Mouse (Mus musculus) hindbrain, embryonic 13.5 days (tissue): Measurements from ENCODE around the gene Dnah8. TPM values are rescaled to one million over a fixed set of nuclear protein-coding genes. Genes with fewer than 3 reads are reported as not detected.

ENCODE experiments used
- ATAC-seq: fragments of 200-750 bp; cut with Nextera tagmentation; 2 replicates; pipeline ENCODE4 v1.8.0; 2017; ENCODE audit warnings: moderate TSS enrichment; ENCODE audit not compliant: low FRiP score
- H3K27ac ChIP-seq: fragments of 300-500 bp; sonication (generic); 2 replicates; pipeline ENCODE4 v1.5.1; 2015; ENCODE audit warnings: inconsistent platforms, mild to moderate bottlenecking, moderate library complexity
- H3K27me3 ChIP-seq: fragments of 300-500 bp; sonication (generic); 2 replicates; pipeline ENCODE4 v1.6.1; 2015; ENCODE audit warnings: mild to moderate bottlenecking, inconsistent platforms
- H3K36me3 ChIP-seq: fragments of 300-500 bp; sonication (generic); 2 replicates; pipeline ENCODE4 v1.6.1; 2015; ENCODE audit warnings: mild to moderate bottlenecking, inconsistent platforms
- H3K4me1 ChIP-seq: fragments of 300-500 bp; sonication (generic); replicated peaks from 2 replicates; pipeline ENCODE4 v1.6.1; 2015; ENCODE audit warnings: inconsistent platforms
- H3K4me2 ChIP-seq: fragments of 300-500 bp; sonication (generic); 2 replicates; pipeline ENCODE4 v1.6.1; 2015; ENCODE audit warnings: inconsistent platforms, mild to moderate bottlenecking, moderate library complexity
- H3K4me3 ChIP-seq: fragments of 300-500 bp; sonication (generic); 2 replicates; pipeline ENCODE4 v1.5.1; 2015; ENCODE audit warnings: mild to moderate bottlenecking, inconsistent platforms
- H3K9ac ChIP-seq: fragments of 300-500 bp; sonication (generic); 2 replicates; pipeline ENCODE4 v1.6.1; 2015; ENCODE audit warnings: mild to moderate bottlenecking, inconsistent platforms
- H3K9me3 ChIP-seq: fragments of 300-500 bp; sonication (generic); 2 replicates; pipeline ENCODE4 v1.6.1; 2016; ENCODE audit warnings: inconsistent platforms
- WGBS: fragments of 180-500 bp; shearing (Covaris S2); methylation state at CpG from one replicate; pipeline ENCODE4 v1.1.7; 2015; 5-methylcytosine and 5-hydroxymethylcytosine counted together
- polyA plus RNA-seq: library from polyadenylated mRNA; unstranded; fragments of >200 nt; fragmentation: Nextera tagmentation; extraction: Ambion mirVana; gene quantifications from 2 replicates; pipeline ENCODE4 v1.2.1, GENCODE M21; 2015

The Dnah8 gene
- polyA plus RNA-seq, 1 experiment from 2014 or later = 1.3 TPM

GRCm38 (mm10) chr17:30737797-30738196 lies 113.6 kb downstream of the Dnah8 start:
- H3K4me3 ChIP-seq = no peak overlapping the region
- H3K4me1 ChIP-seq = 0 out of 2 replicates have a peak, but pooled peaks cover 5% of the 10 kb centered on the region
- WGBS = 50% methylated on average over 6 of the region's 6 CpGs
- no peak overlapping the region for H3K27ac ChIP-seq
- H3K9ac ChIP-seq = no peak overlapping the region
- no peak for ATAC-seq
- H3K36me3 ChIP-seq = no peaks in the 10 kb centered on the region
- peaks cover 3% of the 10 kb centered on the region; the same call in 1 of the 2 replicates for H3K9me3 ChIP-seq
- H3K27me3 ChIP-seq = no peaks in the 10 kb centered on the region
- H3K4me2 ChIP-seq = no peak overlapping the region

DNA sequence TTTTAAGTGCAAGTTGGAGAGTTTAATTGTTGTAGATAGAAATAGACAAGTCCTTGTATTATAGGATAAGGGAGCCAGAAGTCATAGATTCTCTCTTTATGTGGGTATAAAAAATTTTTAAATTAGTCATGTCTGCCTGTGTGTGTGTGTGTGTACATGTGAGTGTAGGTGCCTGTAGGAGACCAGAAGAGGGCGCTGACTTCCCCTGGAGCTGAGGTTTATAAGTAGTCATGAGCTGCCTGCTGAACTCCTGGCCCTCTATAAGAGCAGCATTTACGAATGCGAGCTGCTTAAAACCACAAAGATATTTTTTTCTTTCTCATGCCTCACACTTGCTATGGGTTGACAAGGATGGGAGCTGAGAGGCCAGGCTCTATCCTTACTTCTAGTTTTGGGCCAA lies 115.6 kb downstream of the Dnah8 start:
- ATAC-seq = no peak

GRCm38 (mm10) chr17:30743947-30744346 lies 119.8 kb downstream of the Dnah8 start:
- H3K4me2 ChIP-seq = no peak overlapping the region
- no peaks in the 10 kb centered on the region for H3K27me3 ChIP-seq
- H3K27ac ChIP-seq = no peak overlapping the region
- H3K4me3 ChIP-seq = no peak overlapping the region
- ATAC-seq = no peak
- H3K9ac ChIP-seq = no peak overlapping the region
- no peaks in the 10 kb centered on the region for H3K9me3 ChIP-seq
- H3K4me1 ChIP-seq = peaks cover 16% of the 10 kb centered on the region
- H3K36me3 ChIP-seq = no peaks in the 10 kb centered on the region
- 77% methylated on average over 3 of the region's 3 CpGs for WGBS

More for the DNA sequence above, 115.6 kb downstream of the Dnah8 start:
- no peak overlapping the region for H3K4me3 ChIP-seq
- 0 out of 2 replicates have a peak, but pooled peaks cover 5% of the 10 kb centered on the region for H3K4me1 ChIP-seq
- no peak overlapping the region for H3K27ac ChIP-seq
- H3K4me2 ChIP-seq = no peak overlapping the region
- no peaks in the 10 kb centered on the region for H3K27me3 ChIP-seq
- H3K9ac ChIP-seq = no peak overlapping the region
- no peaks in the 10 kb centered on the region for H3K36me3 ChIP-seq
- peaks cover 3% of the 10 kb centered on the region; the same call in 1 of the 2 replicates for H3K9me3 ChIP-seq
- 92% methylated on average over 3 of the region's 3 CpGs for WGBS

DNA sequence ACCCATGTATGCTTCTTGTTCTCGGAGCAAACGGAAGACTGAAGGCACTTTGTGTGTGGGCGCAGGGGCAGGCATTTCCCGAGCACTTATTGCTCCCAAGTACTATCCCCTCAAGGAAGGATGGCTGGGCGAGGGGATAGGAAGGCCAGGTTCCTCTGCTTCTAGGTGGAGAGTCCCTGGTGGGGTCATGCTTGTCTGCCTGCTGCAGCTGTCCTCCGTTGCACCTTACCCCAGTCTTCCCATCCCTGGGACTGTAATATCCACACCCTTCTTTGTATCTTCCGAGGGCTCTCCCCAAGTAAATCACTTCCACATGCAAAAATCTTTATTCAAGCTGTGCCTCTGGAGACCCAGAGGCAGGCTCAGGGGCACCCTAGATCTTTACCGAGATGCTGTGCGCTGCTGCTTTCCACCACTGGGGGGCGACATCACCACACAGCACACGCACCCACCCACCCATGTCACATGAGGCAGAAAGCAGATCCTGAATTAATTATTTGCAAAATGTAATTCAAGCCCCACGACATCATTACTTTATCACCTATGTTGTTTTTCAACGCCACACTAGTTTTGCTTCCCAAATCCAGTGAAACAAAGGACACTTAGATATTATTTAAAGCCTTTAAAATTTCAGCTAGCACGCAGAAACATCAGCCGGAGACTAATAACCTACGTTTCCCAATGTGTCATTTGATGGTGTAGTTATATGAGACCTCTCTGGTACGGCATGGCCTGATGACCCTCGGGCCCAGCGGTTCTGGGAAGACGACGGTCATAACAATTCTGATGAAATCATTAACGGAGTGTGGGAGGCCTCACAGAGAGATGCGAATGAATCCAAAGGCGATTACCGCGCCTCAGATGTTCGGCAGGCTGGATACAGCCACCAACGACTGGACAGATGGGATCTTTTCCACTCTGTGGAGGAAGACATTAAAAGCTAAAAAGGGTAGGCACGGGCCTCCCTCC lies 122.2 kb downstream of the Dnah8 start:
- Histone ChIP-seq H3K4me3 (no peak overlapping the region), H3K4me1 (peaks cover 23% of the 10 kb centered on the region), H3K9ac (peak overlapping the region; percentile 39; the same call in 1 of the 2 replicates), H3K27ac (0 out of 2 replicates have a peak overlapping the region, but pooled peaks have one; percentile 6), H3K9me3 (no peaks in the 10 kb centered on the region), H3K4me2 (peak overlapping the region; percentile 29), H3K27me3 (no peaks in the 10 kb centered on the region), H3K36me3 (no peaks in the 10 kb centered on the region)
- ATAC-seq = peak; percentile 75
- WGBS = 42% methylated on average over 29 of the region's 29 CpGs

GRCm38 (mm10) chr17:30749391-30749790 lies 125.2 kb downstream of the Dnah8 start:
- H3K4me3 ChIP-seq = no peak overlapping the region
- H3K9me3 ChIP-seq = no peaks in the 10 kb centered on the region
- peaks cover 19% of the 10 kb centered on the region for H3K4me1 ChIP-seq
- WGBS = 93% methylated on average over 12 of the region's 12 CpGs
- no peak overlapping the region for H3K27ac ChIP-seq
- H3K27me3 ChIP-seq = no peaks in the 10 kb centered on the region
- H3K9ac ChIP-seq = no peak overlapping the region
- no peak overlapping the region for H3K4me2 ChIP-seq
- no peaks in the 10 kb centered on the region for H3K36me3 ChIP-seq
- ATAC-seq = no peak

DNA sequence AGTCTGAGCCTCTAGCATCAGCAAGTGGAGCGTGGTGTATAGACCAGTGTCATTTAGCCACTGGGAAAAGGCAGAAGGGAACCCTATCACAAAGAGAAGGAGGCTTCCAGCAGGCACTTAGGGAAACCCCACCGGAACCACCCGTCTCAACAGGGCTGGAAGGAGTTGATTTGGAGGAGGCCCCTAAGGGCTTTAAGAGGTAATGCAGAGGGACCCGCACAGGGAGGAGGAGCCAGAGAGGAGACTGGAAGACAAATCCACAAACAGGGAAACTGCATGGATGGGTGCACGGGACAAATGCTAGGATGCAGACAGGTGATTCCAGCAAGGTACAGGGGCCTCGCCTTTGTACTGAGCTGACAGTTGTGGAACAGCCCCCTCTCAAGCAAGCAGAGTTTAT lies 126.1 kb downstream of the Dnah8 start:
- Histone ChIP-seq H3K4me2 (no peak overlapping the region), H3K27me3 (no peaks in the 10 kb centered on the region), H3K4me3 (no peak overlapping the region), H3K9ac (no peak overlapping the region), H3K9me3 (no peaks in the 10 kb centered on the region), H3K4me1 (peaks cover 19% of the 10 kb centered on the region), H3K36me3 (no peaks in the 10 kb centered on the region), H3K27ac (no peak overlapping the region)
- ATAC-seq = no peak
- WGBS = 51% methylated on average over 6 of the region's 6 CpGs

- H3K9ac ChIP-seq = no peak overlapping the region
- no peak overlapping the region for H3K4me3 ChIP-seq
- H3K27me3 ChIP-seq = no peaks in the 10 kb centered on the region
- H3K4me2 ChIP-seq = no peak overlapping the region
- no peaks in the 10 kb centered on the region for H3K36me3 ChIP-seq
- whole genome bisulfite sequencing = 77% methylated on average over 12 of the region's 12 CpGs
- no peak overlapping the region for H3K27ac ChIP-seq
- H3K9me3 ChIP-seq = no peaks in the 10 kb centered on the region
- H3K4me1 ChIP-seq = peaks cover 8% of the 10 kb centered on the region
- no peak for ATAC-seq
Observed at GRCm38 (mm10) chr17:30752370-30752818, 128.2 kb downstream of the Dnah8 start.

- Histone ChIP-seq H3K4me3 (no peak overlapping the region), H3K9me3 (no peaks in the 10 kb centered on the region), H3K9ac (no peak overlapping the region), H3K4me1 (peaks cover 8% of the 10 kb centered on the region), H3K27me3 (no peaks in the 10 kb centered on the region), H3K36me3 (no peaks in the 10 kb centered on the region), H3K27ac (no peak overlapping the region), H3K4me2 (no peak overlapping the region)
- ATAC-seq = no peak
- WGBS = 94% methylated on average over 6 of the region's 6 CpGs
Observed at GRCm38 (mm10) chr17:30753201-30753600, 129.0 kb downstream of the Dnah8 start.

GRCm38 (mm10) chr17:30756771-30757170 lies 132.6 kb downstream of the Dnah8 start:
- Histone ChIP-seq H3K9ac (no peak overlapping the region), H3K4me3 (no peak overlapping the region), H3K4me1 (no peaks in the 10 kb centered on the region), H3K9me3 (no peaks in the 10 kb centered on the region), H3K27ac (no peak overlapping the region), H3K27me3 (no peaks in the 10 kb centered on the region), H3K4me2 (no peak overlapping the region), H3K36me3 (no peaks in the 10 kb centered on the region)
- WGBS = 96% methylated on average over 5 of the region's 5 CpGs
- ATAC-seq = no peak

DNA sequence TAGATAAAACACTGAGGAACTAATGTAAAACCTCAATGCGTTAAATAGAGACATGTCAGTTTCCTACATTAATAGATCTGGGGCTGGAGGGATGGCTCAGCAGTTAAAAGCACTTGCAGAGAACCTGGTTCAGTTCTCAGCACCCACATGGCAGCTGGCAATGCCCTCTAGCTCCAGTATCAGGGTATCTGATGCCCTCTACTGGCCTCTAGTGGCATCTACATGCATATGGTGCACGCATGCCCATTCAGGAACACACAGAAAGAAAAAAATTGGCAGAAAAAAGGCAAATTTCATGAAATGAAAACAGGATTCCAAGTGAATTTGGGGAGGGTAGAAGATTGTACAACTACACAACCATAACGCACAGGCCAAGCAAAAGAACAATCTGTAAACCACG lies 136.2 kb downstream of the Dnah8 start:
- no peak overlapping the region for H3K4me3 ChIP-seq
- H3K27me3 ChIP-seq = no peaks in the 10 kb centered on the region
- ATAC-seq = no peak
- no peaks in the 10 kb centered on the region for H3K4me1 ChIP-seq
- no peak overlapping the region for H3K4me2 ChIP-seq
- H3K9me3 ChIP-seq = no peaks in the 10 kb centered on the region
- WGBS = 98% methylated on average over 4 of the region's 4 CpGs
- no peaks in the 10 kb centered on the region for H3K36me3 ChIP-seq
- no peak overlapping the region for H3K27ac ChIP-seq
- H3K9ac ChIP-seq = no peak overlapping the region

- H3K27me3 ChIP-seq = no peaks in the 10 kb centered on the region
- H3K27ac ChIP-seq = no peak overlapping the region
- no peaks in the 10 kb centered on the region for H3K9me3 ChIP-seq
- 96% methylated on average over 8 of the region's 8 CpGs for WGBS
- no peak overlapping the region for H3K4me2 ChIP-seq
- no peak overlapping the region for H3K9ac ChIP-seq
- no peaks in the 10 kb centered on the region for H3K4me1 ChIP-seq
- H3K4me3 ChIP-seq = no peak overlapping the region
- no peaks in the 10 kb centered on the region for H3K36me3 ChIP-seq
- no peak for ATAC-seq
Observed at GRCm38 (mm10) chr17:30764276-30764675, 140.1 kb downstream of the Dnah8 start.

DNA sequence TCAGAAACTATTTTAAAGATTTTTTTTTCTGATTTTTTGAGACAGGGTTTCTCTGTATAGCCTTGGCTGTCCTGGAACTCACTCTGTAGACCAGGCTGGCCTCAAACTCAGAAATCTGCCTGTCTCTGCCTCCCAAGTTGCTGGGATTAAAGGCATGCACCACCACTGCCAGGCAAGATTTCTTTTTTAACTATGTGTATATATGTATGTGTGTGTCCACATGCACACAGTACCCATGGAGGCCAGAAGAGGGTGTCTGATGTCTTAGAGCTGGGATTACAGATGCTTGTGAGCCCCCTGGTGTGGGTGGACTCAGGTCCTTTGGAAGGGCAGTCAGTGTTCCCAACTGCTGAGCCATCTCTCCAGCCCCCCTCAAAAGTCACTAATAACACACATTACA lies 150.3 kb downstream of the Dnah8 start:
- Histone ChIP-seq H3K9ac (no peak overlapping the region), H3K4me1 (peaks cover 3% of the 10 kb centered on the region; the same call in 1 of the 2 replicates), H3K27ac (no peak overlapping the region), H3K9me3 (no peaks in the 10 kb centered on the region), H3K36me3 (no peaks in the 10 kb centered on the region), H3K4me2 (no peak overlapping the region), H3K27me3 (no peaks in the 10 kb centered on the region), H3K4me3 (no peak overlapping the region)
- no peak for ATAC-seq

DNA sequence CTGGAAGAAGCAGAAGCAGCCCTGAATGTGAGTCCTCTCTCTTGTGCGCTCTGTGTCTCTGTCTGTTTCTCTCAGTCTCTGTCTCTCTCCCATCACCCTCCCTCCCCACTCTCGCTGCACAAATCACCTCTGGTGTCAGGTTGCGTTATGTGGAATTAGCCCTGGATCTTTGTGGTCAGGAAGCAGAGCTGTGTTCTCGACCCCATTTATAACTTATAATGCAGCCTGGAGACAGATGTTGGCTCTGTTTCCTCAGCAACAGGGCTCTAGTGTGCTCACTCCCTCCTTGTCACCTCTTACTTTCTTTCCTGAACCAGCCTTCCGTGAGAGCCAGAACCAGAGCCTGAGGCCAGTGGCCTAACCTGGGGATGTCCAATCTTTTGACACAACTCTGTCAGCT lies 150.9 kb downstream of the Dnah8 start:
- Histone ChIP-seq H3K9ac (no peak overlapping the region), H3K4me2 (no peak overlapping the region), H3K27ac (no peak overlapping the region), H3K4me3 (no peak overlapping the region), H3K9me3 (no peaks in the 10 kb centered on the region), H3K27me3 (no peaks in the 10 kb centered on the region), H3K4me1 (peaks cover 3% of the 10 kb centered on the region; the same call in 1 of the 2 replicates), H3K36me3 (no peaks in the 10 kb centered on the region)
- ATAC-seq = no peak
- WGBS = 54% methylated on average over 5 of the region's 5 CpGs
